8 mouse cellular contexts compared by ENCODE assay signal in genomic region chr16:17530640-17531288, GRCm38 (mm10). TPM values are rescaled to one million over a fixed set of nuclear protein-coding genes. Genes with fewer than 3 reads are reported as not detected.
DNase-seq lines count a peak whose midpoint lies in the region; ATAC-seq lines count a peak whose summit lies in the region.

Gene Thap7 (minus strand): TSS chr16:17531136.

- under 1% methylated on average over 67 of the region's 67 CpGs for WGBS in hindbrain, embryonic 13.5 days

- H3K9me3 ChIP-seq in hindbrain, embryonic 13.5 days, result no peaks in the 10 kb centered on the region

- peak; percentile 99 for DNase-seq in NIH3T3 (ENCODE audit: low read depth)
- peak; percentile 99 for DNase-seq in cerebellum, postnatal 10 days
- peak; percentile 93 to 95 for DNase-seq in frontal cortex, postnatal 14 days (ENCODE audit: low spot score in 2 of 2)
- peak; percentile 90 to 95 for DNase-seq in layer of hippocampus, postnatal 25 days (ENCODE audit: extremely low spot score in 1 of 2, low spot score in 1 of 2)
- DNase-seq in lung, postnatal 25 days (ENCODE audit: low spot score), result peak; percentile 97
- peak; percentile 96 for DNase-seq in retina, embryonic 14.5 days (ENCODE audit: low spot score)
- peak; percentile 98 for DNase-seq in thymus, postnatal 4 days

- peak within 1 kb of the TSS; percentile 87 for H3K4me2 ChIP-seq in hindbrain, embryonic 13.5 days

- peaks cover 34% of the 10 kb centered on the region for H3K36me3 ChIP-seq in hindbrain, embryonic 13.5 days

- ATAC-seq in hindbrain, embryonic 13.5 days (ENCODE audit: low FRiP score), result peak; percentile 98

- no peaks in the 10 kb centered on the region for H3K27me3 ChIP-seq in hindbrain, embryonic 13.5 days

- H3K4me3 ChIP-seq in hindbrain, embryonic 13.5 days, result peak within 1 kb of the TSS; percentile 59

- peak within 1 kb of the TSS; percentile 89 for H3K9ac ChIP-seq in hindbrain, embryonic 13.5 days

- H3K27ac ChIP-seq in hindbrain, embryonic 13.5 days, result peak within 1 kb of the TSS; percentile 98

- H3K4me1 ChIP-seq in hindbrain, embryonic 13.5 days (replicated peaks), result peaks cover 30% of the 10 kb centered on the region

RNA-seq across cellular contexts. Expression of gene Thap7, which starts in this region (rescaled TPM):
- polyA plus RNA-seq in hindbrain, embryonic 13.5 days (2015; fragmentation: Nextera tagmentation; extraction: Ambion mirVana), result 68.2 and 69.0 TPM in 2 replicates
- 10 to 100 TPM; 39.8 to 47.8 TPM for total RNA-seq in layer of hippocampus, postnatal 25 days (2021)

Comparison
In these comparisons a context has a peak if more than half of its experiments do, and no peak if none do; other contexts are left out.
1. Peak in every context shown above with its lines: DNase-seq, ATAC-seq, H3K4me3 ChIP-seq and H3K27ac ChIP-seq.